Mouse (Mus musculus) limb, embryonic 14.5 days (tissue): ENCODE results near the gene Slc24a3. TPM values are rescaled to one million over a fixed set of nuclear protein-coding genes. Genes with fewer than 3 reads are reported as not detected.

Source experiments
- ATAC-seq: fragments of 200-750 bp; cut with Nextera tagmentation; 2 replicates; pipeline ENCODE4 v1.8.0; 2017; ENCODE audit warnings: low read depth, moderate number of reproducible peaks, moderate TSS enrichment; ENCODE audit not compliant: low FRiP score
- DNase-seq: peaks from one replicate; pipeline ENCODE4 v3.0.0-alpha.2; 2015; ENCODE audit warnings: low spot score
- H3K27ac ChIP-seq: fragments of 300-500 bp; sonication (generic); replicated peaks from 2 replicates; pipeline ENCODE4 v1.5.1; 2014; ENCODE audit warnings: low read depth, mild to moderate bottlenecking, low read length, moderate library complexity, mixed read lengths
- H3K27me3 ChIP-seq: fragments of 300-500 bp; sonication (generic); 2 replicates; pipeline ENCODE4 v1.6.1; 2014; ENCODE audit warnings: low read length, mixed read lengths; ENCODE audit not compliant: control insufficient read depth, insufficient read depth
- H3K36me3 ChIP-seq: fragments of 300-500 bp; sonication (generic); 2 replicates; pipeline ENCODE4 v1.6.1; 2014; ENCODE audit warnings: mild to moderate bottlenecking, low read length, moderate library complexity, mixed read lengths; ENCODE audit not compliant: control insufficient read depth, insufficient read depth
- H3K4me1 ChIP-seq: fragments of 300-500 bp; sonication (generic); 2 replicates; pipeline ENCODE4 v1.6.1; 2014; ENCODE audit warnings: antibody characterized with exemption, low read length, mixed read lengths; ENCODE audit not compliant: control insufficient read depth, insufficient read depth
- H3K4me2 ChIP-seq: fragments of 300-500 bp; sonication (generic); replicated peaks from 2 replicates; pipeline ENCODE4 v1.6.1; 2014; ENCODE audit warnings: low read depth, mild to moderate bottlenecking, low read length, moderate library complexity; ENCODE audit not compliant: severe bottlenecking
- H3K4me3 ChIP-seq: fragments of 300-500 bp; sonication (generic); replicated peaks from 2 replicates; pipeline ENCODE4 v1.5.1; 2014; ENCODE audit warnings: low read length
- H3K9ac ChIP-seq: fragments of 300-500 bp; sonication (generic); 2 replicates; pipeline ENCODE4 v1.6.1; 2014; ENCODE audit warnings: mild to moderate bottlenecking, low read depth, low read length, moderate library complexity; ENCODE audit not compliant: severe bottlenecking
- H3K9me3 ChIP-seq: fragments of 300-500 bp; sonication (generic); 2 replicates; pipeline ENCODE4 v1.6.1; 2016; ENCODE audit warnings: low read length; ENCODE audit not compliant: control insufficient read depth
- POLR2A ChIP-seq: fragments of 200-500 bp; IDR thresholded peaks from 2 replicates; pipeline ENCODE4 v1.8.0; 2012; ENCODE audit warnings: inconsistent platforms, mild to moderate bottlenecking, moderate library complexity, borderline replicate concordance; ENCODE audit not compliant: insufficient read depth, insufficient read length; ENCODE audit errors: extremely low read depth
- WGBS: fragments of 180-500 bp; shearing (Covaris S2); extraction: QIAGEN DNeasy Blood & Tissue Kit; methylation state at CpG from one replicate; pipeline ENCODE4 v1.1.7; 2014; 5-methylcytosine and 5-hydroxymethylcytosine counted together
- polyA plus RNA-seq, 2 experiments: library from polyadenylated mRNA; depleted of rRNA in 1 of 2; stranded (reverse) in 1 of 2; unstranded in 1 of 2; fragments of >200 nt; fragmentation: Nextera tagmentation in 1 of 2; extraction: Ambion mirVana in 1 of 2; gene quantifications; 2 replicates each; pipeline versions ENCODE4 v1.2.1 to v1.2.3; 2012 to 2014

Slc24a3 gene
- polyA plus RNA-seq, 2 experiments = 4.7 to 7.4 TPM

DNA sequence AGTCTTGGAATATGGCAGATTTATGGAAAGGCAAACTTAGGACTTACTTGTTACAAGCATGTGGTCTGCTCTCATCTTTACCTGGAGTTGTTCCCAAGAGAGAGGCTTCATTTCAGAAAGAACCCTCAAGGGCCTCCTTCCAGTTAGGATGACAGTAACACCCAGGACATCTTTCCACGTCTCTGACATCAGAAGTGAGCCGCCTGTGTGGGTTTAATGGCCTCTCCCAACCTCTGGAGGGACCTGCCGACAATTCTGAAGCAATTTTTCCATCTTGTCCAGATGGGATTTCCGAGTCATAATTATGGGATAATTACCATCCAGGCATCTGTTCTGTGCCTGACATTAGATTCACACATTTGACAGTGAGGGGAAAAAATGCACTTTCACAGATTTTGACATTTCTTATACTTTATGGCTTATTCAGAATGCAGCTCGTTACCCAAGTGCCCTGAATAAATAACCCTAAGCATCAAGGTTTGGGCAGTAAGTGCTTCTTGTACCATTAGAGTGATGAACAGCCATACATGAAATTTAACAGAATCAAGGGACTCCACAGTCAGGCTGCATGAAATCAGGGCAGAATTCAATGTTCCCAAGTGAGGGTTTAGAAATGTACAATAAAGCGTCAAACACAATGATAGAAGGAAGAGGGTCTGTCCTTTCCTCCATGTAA lies 463.7 kb downstream of the Slc24a3 start:
- no peak for TF ChIP-seq POLR2A
- Histone ChIP-seq H3K4me2 (no peak overlapping the region), H3K27ac (no peak overlapping the region), H3K4me1 (0 out of 2 replicates have a peak, but pooled peaks cover 4% of the 10 kb centered on the region), H3K9ac (no peak overlapping the region), H3K27me3 (no peaks in the 10 kb centered on the region), H3K36me3 (no peaks in the 10 kb centered on the region), H3K4me3 (no peak overlapping the region), H3K9me3 (no peaks in the 10 kb centered on the region)
- 61% methylated on average over 6 of the region's 6 CpGs for WGBS
- no peak for DNase-seq
- no peak for ATAC-seq

GRCm38 (mm10) chr2:145631799-145632174 lies 464.2 kb downstream of the Slc24a3 start:
- Histone ChIP-seq H3K4me1 (0 out of 2 replicates have a peak, but pooled peaks cover 4% of the 10 kb centered on the region), H3K27ac (no peak overlapping the region), H3K27me3 (no peaks in the 10 kb centered on the region), H3K4me3 (no peak overlapping the region), H3K9ac (no peak overlapping the region), H3K36me3 (no peaks in the 10 kb centered on the region), H3K9me3 (no peaks in the 10 kb centered on the region), H3K4me2 (no peak overlapping the region)
- DNase-seq = no peak
- ATAC-seq = no peak
- 45% methylated on average over 4 of the region's 4 CpGs for WGBS
- no peak for TF ChIP-seq POLR2A

GRCm38 (mm10) chr2:145633811-145634210 lies 466.3 kb downstream of the Slc24a3 start:
- Histone ChIP-seq H3K27ac (no peak overlapping the region), H3K36me3 (no peaks in the 10 kb centered on the region), H3K27me3 (no peaks in the 10 kb centered on the region), H3K9me3 (no peaks in the 10 kb centered on the region), H3K9ac (no peak overlapping the region), H3K4me3 (no peak overlapping the region), H3K4me1 (0 out of 2 replicates have a peak, but pooled peaks cover 4% of the 10 kb centered on the region), H3K4me2 (no peak overlapping the region)
- ATAC-seq (no peak), DNase-seq (no peak)
- WGBS = 67% methylated on average over 5 of the region's 5 CpGs
- TF ChIP-seq POLR2A = no peak

- Histone ChIP-seq H3K4me1 (no peaks in the 10 kb centered on the region), H3K27ac (no peak overlapping the region), H3K9me3 (no peaks in the 10 kb centered on the region), H3K36me3 (no peaks in the 10 kb centered on the region), H3K27me3 (no peaks in the 10 kb centered on the region), H3K9ac (no peak overlapping the region), H3K4me2 (no peak overlapping the region), H3K4me3 (no peak overlapping the region)
- DNase-seq = no peak
- no peak for TF ChIP-seq POLR2A
- ATAC-seq = no peak
- WGBS = 73% methylated on average over 21 of the region's 21 CpGs
These were observed 472.9 kb downstream of the Slc24a3 start for GRCm38 (mm10) chr2:145640255-145640984.

DNA sequence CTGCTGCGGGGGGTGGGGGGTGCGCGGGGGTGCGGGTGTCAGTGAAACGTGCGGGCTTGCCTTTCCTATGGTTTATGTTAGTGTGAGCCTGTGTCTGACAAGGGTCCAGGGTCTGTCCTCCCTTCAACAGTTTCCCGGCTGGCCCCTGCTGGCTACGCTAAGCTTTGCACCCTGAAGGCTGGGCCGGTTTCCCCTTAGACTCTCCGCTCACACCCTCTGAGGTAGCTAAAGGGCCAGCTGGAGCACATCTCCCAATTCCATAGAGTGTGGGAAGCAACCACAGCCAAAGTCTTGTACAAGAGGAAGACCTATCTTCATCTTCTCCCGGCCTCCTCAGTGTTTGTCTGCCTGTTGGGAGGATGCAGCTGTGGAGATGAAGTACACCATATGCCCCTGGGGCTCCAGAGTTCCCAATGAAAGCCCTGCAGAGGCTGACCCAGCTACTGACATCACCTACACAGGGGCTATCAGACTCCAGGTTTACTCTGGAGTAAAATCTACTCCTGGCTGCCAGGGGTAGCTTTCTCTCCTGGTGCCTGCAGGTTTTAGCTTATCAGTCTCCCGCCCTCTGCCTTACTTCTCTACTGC lies 487.9 kb downstream of the Slc24a3 start:
- Histone ChIP-seq H3K4me3 (no peak overlapping the region), H3K36me3 (no peaks in the 10 kb centered on the region), H3K27ac (no peak overlapping the region), H3K4me2 (no peak overlapping the region), H3K27me3 (no peaks in the 10 kb centered on the region), H3K4me1 (no peaks in the 10 kb centered on the region), H3K9ac (no peak overlapping the region), H3K9me3 (no peaks in the 10 kb centered on the region)
- DNase-seq = no peak
- 33% methylated on average over 12 of the region's 12 CpGs for WGBS
- no peak for ATAC-seq
- TF ChIP-seq POLR2A = no peak
